ENCODE assay signal across 8 mouse cellular contexts in the genomic region with DNA sequence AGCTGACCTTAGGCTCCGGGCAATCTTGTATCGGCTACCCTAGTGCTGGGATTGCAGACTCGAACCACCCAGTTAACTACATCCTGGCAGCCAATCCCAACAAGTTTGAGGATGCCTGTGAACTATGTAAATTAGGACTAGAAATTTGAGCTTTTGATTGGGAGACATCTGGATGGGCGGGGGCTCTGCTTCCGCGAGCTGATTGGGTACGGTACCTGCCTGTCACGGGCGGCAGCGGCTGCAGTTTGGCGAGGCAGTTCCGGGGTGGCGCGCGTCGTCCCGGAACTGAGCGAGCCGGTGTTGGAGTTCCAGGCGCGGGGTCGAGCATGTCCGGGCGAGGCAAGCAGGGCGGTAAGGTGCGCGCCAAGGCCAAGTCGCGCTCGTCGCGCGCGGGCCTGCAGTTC. TPM values are rescaled to one million over a fixed set of nuclear protein-coding genes. Genes with fewer than 3 reads are reported as not detected.
A peak's percentile ranks its signal among the peaks of the same experiment; 100 is the strongest.
DNase-seq lines count a peak whose midpoint lies in the region; ATAC-seq and TF ChIP-seq lines count a peak whose summit lies in the region.

A gene (plus strand): TSS at position 231 of the 404 bp plus-strand sequence.

- in situ Hi-C loops in ES-E14 (cut with MboI; ENCODE audit: low sequenced_read_pairs in 2 of 2, unreplicated experiment in 2 of 2): no loop called here

- peaks cover 8% of the 10 kb centered on the region for H3K36me3 ChIP-seq in ES-E14 (ENCODE audit: control insufficient read depth, insufficient read depth, low read length, poor library complexity, severe bottlenecking)
- peaks cover 14% of the 10 kb centered on the region for H3K36me3 ChIP-seq in forebrain, embryonic 15.5 days

- no peak for TF ChIP-seq CTCF in lung, adult 2 months (IDR thresholded peaks at IDR 0.05; ENCODE audit: insufficient read depth, low read length)

- H3K27ac ChIP-seq in ES-E14 (ENCODE audit: insufficient read depth, low read depth, low read length, poor library complexity, severe bottlenecking): peak within 1 kb of the TSS; percentile 83
- peak within 1 kb of the TSS; percentile 64 for H3K27ac ChIP-seq in forebrain, embryonic 15.5 days (replicated peaks)

- H3K4me3 ChIP-seq in ES-E14 (ENCODE audit: insufficient read depth in 1 of 2, low read depth in 1 of 2, low read length in 2 of 2, poor library complexity in 1 of 2, severe bottlenecking in 1 of 2): peak within 1 kb of the TSS; percentile 80 to 98
- H3K4me3 ChIP-seq in forebrain, embryonic 15.5 days: peak within 1 kb of the TSS; percentile 86
- H3K4me3 ChIP-seq in lung, adult 2 months (replicated peaks; ENCODE audit: extremely low read depth, low read depth, low read length): peak within 1 kb of the TSS; percentile 71

- WGBS in forebrain, embryonic 15.5 days: under 1% methylated on average over 34 of the region's 34 CpGs
- under 1% methylated on average over 34 of the region's 34 CpGs for WGBS in lung, adult 2 months

- H3K27me3 ChIP-seq in forebrain, embryonic 15.5 days: no peaks in the 10 kb centered on the region

- intact Hi-C loops in heart, postnatal 25 days (cut with DNase I): loop anchor here (10.0 kb wide), 1 partner anchor 927 kb away; a partner anchor contains a TSS

- no peaks in the 10 kb centered on the region for H3K9me3 ChIP-seq in ES-E14 (ENCODE audit: control insufficient read depth, insufficient read depth, low read depth, low read length)
- H3K9me3 ChIP-seq in forebrain, embryonic 15.5 days: no peaks in the 10 kb centered on the region

- peak; percentile 76; the same call in 1 of the 2 replicates for TF ChIP-seq POLR2A in lung, adult 2 months (IDR thresholded peaks at IDR 0.05; ENCODE audit: borderline replicate concordance, extremely low read depth, low read depth, low read length)

- DNase-seq in ES-E14 (ENCODE audit: low read depth, low spot score): peak; percentile 93
- peak; percentile 97 for DNase-seq in cerebellum, adult 11-12 months
- peak; percentile 96 for DNase-seq in heart, postnatal 25 days (ENCODE audit: low spot score)
- peak; percentile 97 to 99 for DNase-seq in layer of hippocampus, adult 18-20 months (ENCODE audit: low spot score in 2 of 2)
- peak; percentile 99 for DNase-seq in lung, adult 2 months
- DNase-seq in thymus, adult 18-20 months: peak; percentile 95 to 97

- peak; percentile 91 for ATAC-seq in forebrain, embryonic 15.5 days (replicated peaks)
- ATAC-seq in neutrophil, adult 5-6 weeks (ENCODE audit: extremely low read depth, insufficient number of reproducible peaks, low FRiP score, poor library complexity, severe bottlenecking): peak; percentile 78

- peaks cover 3 to 17% of the 10 kb centered on the region in 2 experiments; a peak in 2 of 4 replicates for H3K4me1 ChIP-seq in ES-E14 (ENCODE audit: control insufficient read depth in 2 of 2, insufficient read depth in 2 of 2, low read length in 2 of 2, poor library complexity in 1 of 2)
- H3K4me1 ChIP-seq in forebrain, embryonic 15.5 days: peaks cover 32% of the 10 kb centered on the region
- peaks cover 5% of the 10 kb centered on the region; the same call in 1 of the 2 replicates for H3K4me1 ChIP-seq in lung, adult 2 months (ENCODE audit: control insufficient read depth, insufficient read depth, low read length)

- peak within 1 kb of the TSS; percentile 91 for H3K4me2 ChIP-seq in forebrain, embryonic 15.5 days (replicated peaks)

- H3K9ac ChIP-seq in ES-E14 (ENCODE audit: insufficient read depth, low read depth, low read length, poor library complexity, severe bottlenecking): peak within 1 kb of the TSS; percentile 93
- peak within 1 kb of the TSS; percentile 70 for H3K9ac ChIP-seq in forebrain, embryonic 15.5 days (replicated peaks)

TF ChIP-seq in ES-E14, 5 proteins besides CTCF, POLR2A, EP300 and RAD21:
- TF ChIP-seq CHD2 (IDR thresholded peaks at IDR 0.05; ENCODE audit: low read depth, low read length) (peak; percentile 86), MAFK (IDR thresholded peaks at IDR 0.05; ENCODE audit: insufficient read depth, low read depth, low read length) (no peak)

RNA-seq across cellular contexts. Expression of the gene that starts here (rescaled TPM):
- 185 and 274 TPM in 2 replicates for total RNA-seq in ES-E14 (2012; rRNA removed)
- 120 and 132 TPM in 2 replicates for polyA plus RNA-seq in forebrain, embryonic 15.5 days (2015; fragmentation: Nextera tagmentation; extraction: Ambion mirVana)
- total RNA-seq in heart, postnatal 25 days (2021): 10 to 100 TPM; 28.3 to 33.9 TPM
- 10 to 100 TPM; 64.1 to 73.0 TPM for total RNA-seq in layer of hippocampus, adult 18-20 months (2021)
- 242 and 409 TPM in 2 replicates for polyA plus RNA-seq in lung, adult 2 months (2012; rRNA removed)
- total RNA-seq in neutrophil, adult 5-6 weeks (2017): 50.2 and 56.9 TPM in 2 replicates

Comparison
In these comparisons a context has a peak if more than half of its experiments do, and no peak if none do; other contexts are left out.
1. Peak in every context shown above with its lines: DNase-seq, ATAC-seq, H3K4me3 ChIP-seq and H3K27ac ChIP-seq.